Mouse (Mus musculus) kidney, postnatal 0 days (tissue): Measurements from ENCODE around the gene Fcf1. TPM values are rescaled to one million over a fixed set of nuclear protein-coding genes. Genes with fewer than 3 reads are reported as not detected.

Experiments
- ATAC-seq: fragments of 200-750 bp; cut with Nextera tagmentation; replicated peaks from 2 replicates; pipeline ENCODE4 v1.8.0; 2017; ENCODE audit warnings: low read depth, moderate number of reproducible peaks, moderate TSS enrichment, moderate library complexity; ENCODE audit not compliant: low FRiP score
- DNase-seq: peaks from one replicate; pipeline ENCODE4 v3.0.0-alpha.2; 2016; ENCODE audit warnings: low spot score
- H3K27ac ChIP-seq: fragments of 300-500 bp; sonication (generic); 2 replicates; pipeline ENCODE4 v1.5.1; 2014; ENCODE audit warnings: mild to moderate bottlenecking
- H3K27me3 ChIP-seq: fragments of 300-500 bp; sonication (generic); 2 replicates; pipeline ENCODE4 v1.6.1; 2014; ENCODE audit warnings: low read length, mixed read lengths; ENCODE audit not compliant: insufficient read depth
- H3K36me3 ChIP-seq: fragments of 300-500 bp; sonication (generic); 2 replicates; pipeline ENCODE4 v1.6.1; 2014; ENCODE audit warnings: low read length, mixed read lengths; ENCODE audit not compliant: insufficient read depth
- H3K4me1 ChIP-seq: fragments of 300-500 bp; sonication (generic); replicated peaks from 2 replicates; pipeline ENCODE4 v1.6.1; 2014; ENCODE audit warnings: antibody characterized with exemption, low read length, mixed read lengths; ENCODE audit not compliant: insufficient read depth
- H3K4me2 ChIP-seq: fragments of 300-500 bp; sonication (generic); 2 replicates; pipeline ENCODE4 v1.6.1; 2014; ENCODE audit warnings: mild to moderate bottlenecking, low read length, moderate library complexity, mixed read lengths
- H3K4me3 ChIP-seq: fragments of 300-500 bp; sonication (generic); replicated peaks from 2 replicates; pipeline ENCODE4 v1.5.1; 2014; ENCODE audit warnings: low read depth, low read length
- H3K9ac ChIP-seq: fragments of 300-500 bp; sonication (generic); 2 replicates; pipeline ENCODE4 v1.6.1; 2014; ENCODE audit warnings: low read depth, low read length
- H3K9me3 ChIP-seq: fragments of 300-500 bp; sonication (generic); replicated peaks from 2 replicates; pipeline ENCODE4 v1.6.1; 2016; ENCODE audit warnings: low read length, inconsistent platforms, mixed read lengths
- CTCF ChIP-seq: IDR thresholded peaks from 2 replicates; pipeline ENCODE4 v1.5.1; 2016; ENCODE audit warnings: antibody characterized with exemption, low read depth, mild to moderate bottlenecking, moderate library complexity
- WGBS: fragments of 180-500 bp; shearing (Covaris S2); extraction: QIAGEN DNeasy Blood & Tissue Kit; methylation state at CpG from one replicate; pipeline ENCODE4 v1.1.7; 2014; 5-methylcytosine and 5-hydroxymethylcytosine counted together
- polyA plus RNA-seq: library from polyadenylated mRNA; unstranded; fragments of >200 nt; fragmentation: Nextera tagmentation; extraction: Ambion mirVana; gene quantifications from 2 replicates; pipeline ENCODE4 v1.2.1, GENCODE M21; 2015

Fcf1 gene
- polyA plus RNA-seq, 1 experiment from 2014 or later, result 143 TPM

DNA sequence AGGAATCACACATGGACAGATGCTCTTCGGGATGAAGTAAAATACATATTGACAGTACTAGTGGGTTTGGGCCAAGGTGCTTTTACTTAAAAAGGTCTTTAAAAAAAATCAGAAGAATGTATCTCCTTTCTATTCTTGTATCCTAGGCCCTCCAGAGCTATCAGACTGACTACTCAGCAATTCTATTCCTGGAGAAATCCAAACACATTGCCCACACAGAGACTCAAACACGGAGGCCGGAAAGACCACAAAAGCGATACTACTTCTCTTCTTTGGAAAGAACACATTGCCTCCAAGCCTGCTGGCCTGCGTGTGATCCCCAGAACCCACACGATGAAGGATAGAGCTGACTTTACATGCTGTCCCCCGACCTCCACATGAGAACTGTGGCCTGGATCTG lies 31.6 kb upstream of the Fcf1 start:
- ATAC-seq (no peak), DNase-seq (no peak)
- Histone ChIP-seq H3K27ac (no peak overlapping the region), H3K9me3 (no peaks in the 10 kb centered on the region), H3K36me3 (peaks cover 39% of the 10 kb centered on the region), H3K4me1 (no peaks in the 10 kb centered on the region), H3K27me3 (no peaks in the 10 kb centered on the region), H3K9ac (no peak overlapping the region), H3K4me2 (no peak overlapping the region), H3K4me3 (no peak overlapping the region)
- TF ChIP-seq CTCF, result no peak
- 91% methylated on average over 7 of the region's 7 CpGs for WGBS

DNA sequence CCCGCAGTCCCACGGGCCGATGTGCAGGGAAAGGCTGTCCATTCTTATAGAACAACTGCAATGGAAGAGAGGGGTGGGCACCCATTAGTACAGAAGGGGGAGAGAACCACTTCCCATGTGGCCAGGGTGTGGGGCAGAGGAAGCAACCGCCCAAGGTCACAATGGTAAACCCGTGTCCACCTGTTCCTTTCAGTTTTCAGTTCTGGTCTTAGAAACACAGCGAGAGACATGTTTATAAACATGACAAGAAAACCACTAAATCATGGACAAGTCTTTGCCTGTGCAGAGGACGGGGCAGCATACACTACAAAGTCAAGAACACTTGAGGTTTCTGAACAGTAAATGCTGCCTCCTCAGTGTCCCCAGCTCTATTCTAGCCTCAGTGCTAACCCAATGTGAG lies 30.4 kb upstream of the Fcf1 start:
- H3K27me3 ChIP-seq, result no peaks in the 10 kb centered on the region
- no peak for ATAC-seq
- H3K9me3 ChIP-seq, result no peaks in the 10 kb centered on the region
- no peak for DNase-seq
- no peak overlapping the region for H3K4me3 ChIP-seq
- 87% methylated on average over 7 of the region's 7 CpGs for WGBS
- no peaks in the 10 kb centered on the region for H3K4me1 ChIP-seq
- no peak for TF ChIP-seq CTCF
- H3K27ac ChIP-seq, result no peak overlapping the region
- H3K36me3 ChIP-seq, result peaks cover 28% of the 10 kb centered on the region
- no peak overlapping the region for H3K4me2 ChIP-seq
- no peak overlapping the region for H3K9ac ChIP-seq

DNA sequence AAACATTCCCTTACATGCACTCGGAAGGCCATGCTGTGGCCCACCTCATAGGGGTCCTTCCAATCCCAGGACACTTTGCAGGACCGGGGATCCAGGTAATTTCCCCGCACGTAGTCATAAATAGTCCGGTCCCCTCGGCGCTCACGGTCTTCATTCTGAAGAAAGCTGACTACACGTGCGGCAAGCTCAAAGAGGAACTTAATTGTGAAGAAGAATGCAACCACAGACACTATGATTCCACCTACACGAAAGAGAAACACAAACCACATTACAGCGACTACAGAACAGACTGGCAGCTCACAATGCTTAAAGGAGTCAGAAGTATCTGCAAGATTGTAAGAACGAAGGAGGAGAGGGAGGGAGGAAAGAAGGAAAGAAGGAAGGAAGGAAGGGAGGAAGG lies 29.0 kb upstream of the Fcf1 start:
- Histone ChIP-seq H3K4me3 (no peak overlapping the region), H3K9me3 (no peaks in the 10 kb centered on the region), H3K36me3 (peaks cover 28% of the 10 kb centered on the region), H3K4me2 (no peak overlapping the region), H3K4me1 (no peaks in the 10 kb centered on the region), H3K27me3 (no peaks in the 10 kb centered on the region), H3K9ac (no peak overlapping the region), H3K27ac (no peak overlapping the region)
- DNase-seq (no peak), ATAC-seq (no peak)
- no peak for TF ChIP-seq CTCF
- 92% methylated on average over 13 of the region's 13 CpGs for WGBS

DNA sequence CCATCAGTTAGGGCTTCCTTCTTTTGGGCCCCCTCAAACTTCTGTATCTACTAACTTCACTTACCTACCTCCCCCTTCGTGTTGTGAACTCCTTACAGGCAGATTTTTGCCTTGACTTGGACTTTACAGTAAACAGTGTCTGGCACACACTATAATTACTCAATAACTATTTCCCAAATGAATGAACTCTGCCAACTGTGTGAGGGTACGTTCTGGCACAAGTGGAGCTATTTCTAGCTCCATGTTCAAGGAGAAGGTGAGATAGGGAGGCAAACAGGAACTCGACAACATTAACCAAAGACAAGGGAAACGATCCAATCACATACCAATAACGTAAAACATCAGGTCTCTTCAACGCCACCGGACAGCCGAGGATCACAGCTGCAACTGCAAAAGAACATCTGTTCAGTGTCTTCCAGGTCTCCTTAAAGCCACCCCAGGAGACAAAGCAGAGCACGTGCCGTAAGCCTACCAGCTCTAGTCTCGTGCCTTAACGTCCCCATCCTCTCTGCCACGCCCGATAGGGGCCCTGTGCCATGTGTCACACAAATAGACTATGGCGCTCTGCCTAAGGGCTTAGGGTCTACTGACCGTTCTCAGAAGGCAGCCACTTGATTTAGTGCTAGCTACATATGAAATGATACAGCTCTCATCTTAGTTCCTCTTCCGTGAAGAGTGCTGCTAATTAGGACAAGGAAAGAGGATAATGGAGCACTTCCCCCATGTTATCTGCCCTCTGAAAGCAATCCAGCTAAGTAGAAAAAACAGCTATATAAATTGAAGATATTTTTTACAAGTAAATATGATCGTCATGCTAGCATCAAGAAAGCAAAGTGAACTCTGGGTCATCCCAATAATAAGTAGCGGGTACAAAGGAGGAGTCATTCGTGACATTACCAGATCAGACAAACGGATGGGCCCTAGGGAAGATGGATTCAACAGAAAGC lies 27.4 kb upstream of the Fcf1 start:
- H3K9me3 ChIP-seq, result no peaks in the 10 kb centered on the region
- no peak overlapping the region for H3K27ac ChIP-seq
- TF ChIP-seq CTCF, result no peak
- H3K4me2 ChIP-seq, result no peak overlapping the region
- no peaks in the 10 kb centered on the region for H3K4me1 ChIP-seq
- no peak overlapping the region for H3K9ac ChIP-seq
- DNase-seq (no peak), ATAC-seq (no peak)
- peaks cover 28% of the 10 kb centered on the region for H3K36me3 ChIP-seq
- 86% methylated on average over 21 of the region's 21 CpGs for WGBS
- no peaks in the 10 kb centered on the region for H3K27me3 ChIP-seq
- no peak overlapping the region for H3K4me3 ChIP-seq

DNA sequence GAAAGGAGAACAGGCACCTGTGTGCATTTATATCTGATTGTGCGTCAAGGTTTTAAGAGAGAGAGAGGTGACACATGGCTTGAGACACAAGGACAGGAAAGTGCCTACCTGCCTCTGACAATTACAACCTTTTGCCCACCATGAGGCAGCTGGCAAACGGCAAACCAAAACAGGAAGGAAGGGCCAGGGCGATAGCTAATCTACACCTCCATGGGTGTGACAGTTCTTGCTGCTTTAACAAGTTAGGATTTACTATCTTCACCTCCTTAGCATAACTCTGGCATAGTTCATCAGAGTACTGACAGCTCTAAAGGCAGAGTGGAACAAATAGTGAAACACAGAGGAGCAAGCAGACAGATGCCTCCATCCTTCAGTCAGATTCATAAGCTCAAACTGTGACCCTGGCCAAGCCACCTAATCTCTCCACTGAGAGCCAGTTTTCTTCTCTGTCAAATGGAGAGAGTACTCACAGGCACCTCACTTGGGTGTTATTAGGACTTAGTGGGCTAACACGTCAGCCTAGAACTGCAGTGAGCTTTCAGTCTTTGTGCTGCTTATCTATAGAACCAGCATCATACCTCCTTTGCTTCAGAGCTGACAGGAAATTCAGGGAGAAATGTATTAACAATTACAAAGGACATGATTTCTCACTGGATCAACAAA lies 26.4 kb upstream of the Fcf1 start:
- Histone ChIP-seq H3K27me3 (no peaks in the 10 kb centered on the region), H3K27ac (no peak overlapping the region), H3K4me2 (no peak overlapping the region), H3K9me3 (no peaks in the 10 kb centered on the region), H3K36me3 (peaks cover 26% of the 10 kb centered on the region), H3K9ac (no peak overlapping the region), H3K4me3 (no peak overlapping the region), H3K4me1 (no peaks in the 10 kb centered on the region)
- TF ChIP-seq CTCF, result no peak
- DNase-seq (no peak), ATAC-seq (no peak)
- WGBS, result 78% methylated on average over 4 of the region's 4 CpGs

DNA sequence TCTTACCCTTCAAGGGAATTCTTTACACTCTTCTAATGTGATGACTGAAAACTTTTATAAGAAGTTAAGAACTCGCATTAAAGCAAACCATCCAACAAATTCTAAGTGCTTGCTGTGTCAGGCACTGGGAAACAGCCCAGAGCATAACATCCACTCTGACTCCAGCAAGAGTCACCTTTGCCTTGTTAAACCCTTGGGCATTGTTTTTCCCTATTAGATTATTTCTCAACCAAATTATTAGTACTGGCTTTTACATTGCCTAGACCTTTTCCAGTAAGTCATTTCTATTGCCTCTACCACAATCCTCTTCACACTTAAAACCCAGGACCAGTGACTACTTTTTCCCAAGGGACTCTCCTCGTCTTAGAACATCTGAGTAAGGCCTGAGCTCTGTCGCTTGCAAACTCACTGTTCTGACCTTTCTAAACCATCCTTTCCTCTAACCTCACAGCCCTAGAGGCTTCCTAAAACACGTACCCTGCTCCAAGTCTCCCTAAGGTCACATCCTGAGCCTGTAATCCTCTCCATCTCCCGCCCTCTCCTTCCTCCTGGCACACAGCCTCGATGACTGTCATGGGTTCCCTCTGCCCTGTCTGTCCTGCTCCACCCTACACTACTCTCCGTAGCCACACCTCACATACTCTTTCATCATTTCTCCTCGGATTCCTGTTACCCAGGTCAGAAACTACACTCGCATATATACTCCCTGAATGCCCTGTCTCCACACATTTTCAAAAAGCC lies 25.7 kb upstream of the Fcf1 start:
- no peaks in the 10 kb centered on the region for H3K27me3 ChIP-seq
- no peak for ATAC-seq
- DNase-seq, result no peak

More for the DNA sequence above, 25.7 kb upstream of the Fcf1 start:
- Histone ChIP-seq H3K27ac (no peak overlapping the region), H3K9me3 (no peaks in the 10 kb centered on the region), H3K36me3 (peaks cover 20% of the 10 kb centered on the region), H3K4me3 (no peak overlapping the region), H3K4me2 (no peak overlapping the region), H3K4me1 (no peaks in the 10 kb centered on the region), H3K9ac (no peak overlapping the region)
- TF ChIP-seq CTCF, result no peak
- 87% methylated on average over 9 of the region's 9 CpGs for WGBS
